Comparison of ENCODE assay signal across 10 mouse cellular contexts in genomic region chr5:111901678-111902077, GRCm38 (mm10).
DNase-seq lines count a peak whose midpoint lies in the region; ATAC-seq and TF ChIP-seq lines count a peak whose summit lies in the region.
"Had no signal": no experiment of that assay in that cellular context is flagged by ENCODE, and none has a peak within 500 bp of the region (broad histone marks: within the 10 kb centered on the region; RNA-seq: fewer than 3 reads in every experiment).

No protein-coding gene starts in this region.

- no peak for TF ChIP-seq CTCF in gastrocnemius, adult 2 months (IDR thresholded peaks at IDR 0.05)

- 14% methylated on average over 5 of the region's 5 CpGs for WGBS in limb, embryonic 10.5 days

- no peaks in the 10 kb centered on the region for H3K4me1 ChIP-seq in limb, embryonic 10.5 days
- H3K4me1 ChIP-seq: stomach, embryonic 15.5 days had no signal

- no peaks in the 10 kb centered on the region for H3K36me3 ChIP-seq in limb, embryonic 10.5 days
- H3K36me3 ChIP-seq: stomach, embryonic 15.5 days had no signal

- H3K9me3 ChIP-seq in limb, embryonic 10.5 days (replicated peaks), result no peaks in the 10 kb centered on the region
- H3K9me3 ChIP-seq: stomach, embryonic 15.5 days had no signal

- no peak overlapping the region for H3K4me3 ChIP-seq in gastrocnemius, adult 2 months
- no peak overlapping the region for H3K4me3 ChIP-seq in limb, embryonic 10.5 days
- H3K4me3 ChIP-seq: stomach, embryonic 15.5 days had no signal

- H3K27ac ChIP-seq in gastrocnemius, adult 2 months, result no peak overlapping the region
- H3K27ac ChIP-seq in limb, embryonic 10.5 days, result no peak overlapping the region
- H3K27ac ChIP-seq: macrophage; stomach, embryonic 15.5 days had no signal

- ATAC-seq in erythroblast, adult 5-6 weeks (replicated peaks; ENCODE audit: low FRiP score, poor library complexity, severe bottlenecking), result no peak

- peak; percentile 34 for DNase-seq in gastrocnemius, adult 2 months
- DNase-seq in gastrocnemius, postnatal 25 days, result no peak
- peak; percentile 19 for DNase-seq in urinary bladder, postnatal 25 days (ENCODE audit: low spot score)
- DNase-seq in urinary bladder, postnatal 10 days (ENCODE audit: low spot score), result no peak
- peak; percentile 79 for DNase-seq in limb, embryonic 10.5 days (ENCODE audit: low spot score)
- DNase-seq in thymus, postnatal 10 days (ENCODE audit: low spot score in 2 of 2), result peak; percentile 28 to 68
- no peak for DNase-seq in cerebellum, adult 9-11 months

- H3K27me3 ChIP-seq in limb, embryonic 10.5 days (ENCODE audit: low read depth, poor library complexity, severe bottlenecking), result peaks cover 28% of the 10 kb centered on the region
- H3K27me3 ChIP-seq: stomach, embryonic 15.5 days had no signal

- intact Hi-C loops in gastrocnemius, adult 2 months (cut with DNase I), result no loop called here

Comparison
In these comparisons a context has a peak if more than half of its experiments do, and no peak if none do; other contexts are left out.
1. DNase-seq: peak in gastrocnemius, adult 2 months (single experiment), urinary bladder, postnatal 25 days (single experiment), limb, embryonic 10.5 days (single experiment) and thymus, postnatal 10 days (2 of 2); none in gastrocnemius, postnatal 25 days (single experiment), urinary bladder, postnatal 10 days (single experiment) and cerebellum, adult 9-11 months (single experiment).